Mouse (Mus musculus) Patski (cell line): ENCODE measurements around the gene Ireb2. TPM values are rescaled to one million over a fixed set of nuclear protein-coding genes. Genes with fewer than 3 reads are reported as not detected.
"Not testable (repeated sequence)": the region's sequence is repeated elsewhere in the genome, so short reads cannot be mapped to it uniquely, and the experiment has no call there.

Experiments used
- ATAC-seq: fragments of 100-300 bp; one replicate; pipeline ENCODE4 v1.8.0; 2021
- CTCF ChIA-PET: fragments of 350-600 bp; sonication (Branson Sonifier 250); formaldehyde crosslinking; loops from one replicate; lab custom pipeline; 2022; ENCODE audit warnings: inconsistent platforms; lab: Charles Lee
- POLR2A ChIA-PET: fragments of 350-600 bp; sonication (Branson Sonifier 250); formaldehyde crosslinking; loops from one replicate; lab custom pipeline; 2022; ENCODE audit warnings: antibody characterized with exemption, inconsistent platforms; lab: Charles Lee
- DNase-seq: peaks from one replicate; pipeline ENCODE4 v3.0.0-alpha.2; 2011; ENCODE audit warnings: low read depth, low spot score
- H3K27me3 ChIP-seq: fragments of 371-371 bp; one replicate; pipeline ENCODE4 v1.5.1; 2021
- CTCF ChIP-seq: fragments of 100-300 bp; IDR thresholded peaks from one replicate; pipeline ENCODE4 v1.5.1; 2021
- in situ Hi-C: fragments of 300-500 bp; cut with MboI; formaldehyde crosslinking; loops from 3 replicates; pipeline ENCODE4 v1.11.1; 2018; ENCODE audit warnings: low pct_unique_long_range_greater_than_20kb, mixed read lengths
- polyA plus RNA-seq: library from polyadenylated mRNA; unstranded; gene quantifications from one replicate; pipeline ENCODE4 v1.2.3, GENCODE M21; 2021

Ireb2 gene
- polyA plus RNA-seq = 41.8 TPM

DNA sequence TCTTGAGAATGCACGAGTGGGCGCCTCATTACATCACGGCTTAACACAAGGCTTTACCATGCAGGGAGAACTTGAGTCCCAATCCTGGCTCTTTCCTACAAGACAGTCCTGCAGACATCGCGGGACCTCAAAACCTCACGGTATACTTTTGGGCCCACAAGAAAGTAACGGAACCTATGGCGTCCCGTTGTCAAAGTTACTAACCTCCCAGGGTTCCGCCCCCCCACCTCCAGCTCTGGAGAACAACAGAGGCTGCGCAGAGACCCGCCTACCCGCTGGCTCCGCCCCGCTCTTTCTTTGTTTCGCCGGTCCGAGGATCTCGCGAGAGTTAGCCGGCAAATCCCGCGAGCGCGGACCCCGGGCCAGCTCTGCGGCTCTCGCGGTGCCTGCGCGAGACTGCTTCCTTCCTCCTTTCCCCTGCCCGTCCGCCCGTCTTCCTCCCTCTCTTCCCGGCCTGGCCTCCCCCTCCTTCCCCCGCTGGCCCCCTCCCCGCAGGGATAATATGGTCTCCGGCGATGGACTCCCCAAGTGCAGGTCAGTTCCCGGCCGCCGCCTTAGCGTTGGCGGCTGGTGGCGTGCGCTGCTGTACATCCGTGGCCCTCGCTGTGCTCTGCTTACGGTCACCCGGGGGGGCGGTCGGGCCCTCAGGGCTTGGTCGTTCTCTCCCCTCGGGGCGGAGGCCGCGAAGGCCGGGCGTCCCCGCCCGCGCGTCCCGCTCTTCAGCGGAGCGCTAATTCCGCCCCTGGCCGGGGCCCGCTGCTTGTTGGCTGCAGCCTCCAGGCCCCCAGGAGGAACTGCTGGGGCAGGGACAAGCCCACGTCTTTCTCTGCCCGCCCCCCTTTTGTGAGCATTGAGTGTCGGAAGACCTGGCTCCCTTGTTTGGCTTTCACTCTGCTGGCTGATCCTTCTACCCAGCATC is at the start of gene Ireb2:
TSS of gene Ireb2 (plus strand) at position 427 of the 919 bp plus-strand sequence.
- CTCF ChIA-PET = no interaction called here
- no peak for TF ChIP-seq CTCF
- DNase-seq = peak; percentile 86
- POLR2A ChIA-PET = no interaction called here
- ATAC-seq = peak; percentile 94
- in situ Hi-C loops = no loop called here
- H3K27me3 ChIP-seq = no peaks in the 10 kb centered on the region

DNA sequence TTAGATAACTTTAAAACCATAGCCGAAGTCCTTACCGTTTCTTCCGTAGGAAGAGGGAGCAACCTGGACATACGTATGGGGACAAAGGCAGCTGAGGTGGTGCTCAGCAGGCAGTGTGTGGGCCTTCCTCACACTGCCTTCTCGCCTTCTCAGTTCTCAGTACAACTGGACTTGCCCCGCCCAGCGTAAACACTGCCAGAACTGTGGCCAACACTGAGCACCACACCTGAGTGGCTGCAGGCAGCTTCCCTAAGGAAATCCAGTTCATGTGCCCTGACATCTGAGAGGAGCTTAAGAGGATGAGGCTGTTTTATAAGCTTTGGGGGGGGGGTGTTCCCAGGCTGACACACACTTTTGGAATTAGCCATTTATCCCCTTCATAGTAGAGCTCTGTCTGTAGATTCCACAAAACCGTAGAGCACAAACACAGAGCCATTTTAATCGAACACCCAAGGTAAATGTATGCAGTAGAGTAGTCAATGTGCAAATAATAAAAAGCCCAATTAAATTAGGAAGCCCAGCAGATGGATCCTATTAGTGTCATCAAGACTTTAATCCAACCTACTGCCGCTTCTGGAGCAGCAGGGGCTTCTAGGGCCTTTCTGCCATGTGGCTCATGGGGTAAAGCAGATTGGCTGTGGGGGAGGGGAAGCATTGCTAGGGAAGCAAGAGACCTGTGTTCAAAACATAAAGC is 46.9 kb upstream of the Ireb2 start:
- POLR2A ChIA-PET = interaction anchor here (0.6 to 0.7 kb wide), 2 partner anchors 86 to 92 kb away, joined by 3 to 4 read pairs; no protein-coding TSS in a partner anchor
- DNase-seq (no peak), ATAC-seq (no peak)
- TF ChIP-seq CTCF = no peak
- CTCF ChIA-PET = interaction anchor here (0.8 kb wide), 1 partner anchor 78 kb away, joined by 3 read pairs; no protein-coding TSS in a partner anchor
- in situ Hi-C loops = no loop called here
- no peaks in the 10 kb centered on the region for H3K27me3 ChIP-seq

DNA sequence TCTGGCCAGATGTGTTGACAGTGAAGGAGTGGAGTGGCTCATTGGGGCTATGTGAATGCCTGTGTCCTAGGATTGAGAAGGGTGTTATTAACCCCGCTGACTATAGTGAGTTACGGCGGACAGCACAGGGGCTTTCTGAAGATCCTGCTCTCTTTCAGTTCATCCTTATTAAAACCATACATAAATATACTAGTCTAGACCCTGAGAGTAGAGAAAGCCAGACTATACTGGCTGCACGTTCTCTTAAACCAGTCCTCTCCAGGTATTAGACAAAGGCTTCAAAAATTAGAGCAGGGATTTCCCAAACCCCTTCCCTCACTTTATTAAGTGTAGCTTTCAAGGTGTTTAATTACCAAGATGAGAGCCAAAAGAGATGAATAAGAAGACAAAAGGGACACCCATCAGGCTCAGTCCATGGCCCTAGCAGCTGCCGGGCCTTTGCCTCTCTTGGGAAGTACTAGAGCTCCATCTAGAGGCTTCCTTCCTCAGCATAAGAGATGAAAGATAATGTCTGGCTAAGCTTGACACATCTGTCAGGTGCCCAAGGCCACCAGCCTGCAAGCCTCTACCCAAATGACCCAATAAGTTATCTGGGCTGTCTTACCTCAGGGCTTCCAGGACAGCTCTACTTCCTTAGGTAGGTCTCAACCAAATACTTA is 42.0 kb upstream of the Ireb2 start:
- POLR2A ChIA-PET = interaction anchor here (0.8 kb wide), 1 partner anchor 87 kb away, joined by 5 read pairs; the partner anchor contains the start of gene Wdr61
- H3K27me3 ChIP-seq = no peaks in the 10 kb centered on the region
- CTCF ChIA-PET = interaction anchor here (0.6 to 6.2 kb wide), 11 partner anchors 8 to 91 kb away, joined by 3 to 64 read pairs (median 5); partner anchors contain the start of gene Wdr61
- ATAC-seq = peak; percentile 71
- in situ Hi-C loops = loop anchor here (5.0 kb wide), 1 partner anchor 84 kb away; no protein-coding TSS in a partner anchor
- peak; percentile 91 for TF ChIP-seq CTCF
- no peak for DNase-seq

DNA sequence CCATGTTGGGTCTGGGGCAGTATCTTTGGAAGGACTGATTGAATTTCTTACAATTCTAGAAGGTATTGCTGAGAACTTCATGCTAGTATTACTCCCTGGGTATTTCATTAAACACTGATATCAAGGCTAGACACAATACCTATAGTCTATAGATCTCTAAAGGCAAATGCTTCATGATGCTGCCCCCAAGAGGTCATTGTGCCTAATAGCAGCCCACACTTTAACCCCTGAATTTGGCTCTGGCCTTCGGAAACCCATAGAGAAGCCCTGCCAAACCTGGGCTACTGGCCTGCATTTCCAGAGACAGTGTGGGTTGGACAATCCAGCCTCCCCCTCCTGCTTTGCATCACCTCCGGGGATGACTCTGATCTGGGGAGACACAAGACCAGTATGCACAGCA is 33.8 kb upstream of the Ireb2 start:
- peaks cover 12% of the 10 kb centered on the region for H3K27me3 ChIP-seq

DNA sequence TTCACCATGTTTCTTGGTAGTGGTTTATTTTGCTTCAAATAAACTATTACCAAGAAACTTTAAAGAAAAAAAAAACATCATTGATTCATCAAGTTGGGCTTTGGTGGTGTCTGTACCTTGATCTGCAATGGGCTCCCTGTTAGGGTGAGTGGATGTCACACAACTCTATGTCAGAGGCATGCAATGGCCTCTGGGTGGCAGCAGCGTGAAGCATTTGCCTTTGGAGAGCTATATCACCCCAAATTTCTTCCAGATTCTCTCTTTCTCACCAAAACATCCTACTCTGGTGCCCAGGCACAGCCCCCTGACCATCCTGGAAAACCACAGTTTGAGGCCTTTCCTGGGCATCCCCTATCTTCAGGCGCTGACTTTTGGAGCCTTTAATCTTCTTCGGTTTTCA is 33.0 kb upstream of the Ireb2 start:
- DNase-seq (no peak), ATAC-seq (no peak)
- TF ChIP-seq CTCF = peak; percentile 87
- peaks cover 12% of the 10 kb centered on the region for H3K27me3 ChIP-seq
- ChIA-PET CTCF (interaction anchor here (1.0 to 1.7 kb wide), 2 partner anchors 13 to 55 kb away, joined by 3 to 5 read pairs; no protein-coding TSS in a partner anchor), POLR2A (no interaction called here)
- in situ Hi-C loops = loop anchor here (5.0 kb wide), 1 partner anchor 277 kb away; no protein-coding TSS in a partner anchor

More for the DNA sequence above, 33.8 kb upstream of the Ireb2 start:
- no peak for DNase-seq
- POLR2A ChIA-PET = interaction anchor here (0.7 kb wide), 1 partner anchor 747 kb away, joined by 3 read pairs; no protein-coding TSS in a partner anchor
- peak; percentile 43 for TF ChIP-seq CTCF
- ATAC-seq = no peak
- in situ Hi-C loops = loop anchor here (5.0 kb wide), 1 partner anchor 278 kb away; no protein-coding TSS in a partner anchor
- CTCF ChIA-PET = interaction anchor here (1.7 kb wide), 1 partner anchor 56 kb away, joined by 5 read pairs; no protein-coding TSS in a partner anchor

DNA sequence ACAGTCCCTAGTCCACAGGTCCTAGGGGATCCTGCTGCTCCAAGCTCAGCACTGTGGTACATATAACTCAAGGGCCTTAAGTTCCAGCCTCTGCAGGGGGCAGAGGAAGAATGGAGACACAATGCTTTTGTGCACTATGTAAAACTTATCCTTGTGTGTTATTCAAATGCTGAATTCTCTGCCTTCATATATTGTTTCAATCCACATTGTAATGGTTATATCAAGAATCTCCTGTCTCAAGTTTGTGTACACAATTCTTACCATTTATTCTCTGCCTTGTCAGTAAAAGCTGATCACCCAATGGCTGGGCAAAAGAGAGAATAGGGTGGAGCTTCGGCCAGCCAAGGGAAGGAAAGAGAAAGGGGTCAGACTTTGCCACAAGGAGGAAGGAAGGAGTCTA is 29.8 kb upstream of the Ireb2 start:
- peaks cover 2% of the 10 kb centered on the region for H3K27me3 ChIP-seq
- DNase-seq = no peak
- in situ Hi-C loops = loop anchor here (5.0 kb wide), 1 partner anchor 273 kb away; no protein-coding TSS in a partner anchor
- no peak for ATAC-seq
- ChIA-PET CTCF (no interaction called here), POLR2A (no interaction called here)
- no peak for TF ChIP-seq CTCF

DNA sequence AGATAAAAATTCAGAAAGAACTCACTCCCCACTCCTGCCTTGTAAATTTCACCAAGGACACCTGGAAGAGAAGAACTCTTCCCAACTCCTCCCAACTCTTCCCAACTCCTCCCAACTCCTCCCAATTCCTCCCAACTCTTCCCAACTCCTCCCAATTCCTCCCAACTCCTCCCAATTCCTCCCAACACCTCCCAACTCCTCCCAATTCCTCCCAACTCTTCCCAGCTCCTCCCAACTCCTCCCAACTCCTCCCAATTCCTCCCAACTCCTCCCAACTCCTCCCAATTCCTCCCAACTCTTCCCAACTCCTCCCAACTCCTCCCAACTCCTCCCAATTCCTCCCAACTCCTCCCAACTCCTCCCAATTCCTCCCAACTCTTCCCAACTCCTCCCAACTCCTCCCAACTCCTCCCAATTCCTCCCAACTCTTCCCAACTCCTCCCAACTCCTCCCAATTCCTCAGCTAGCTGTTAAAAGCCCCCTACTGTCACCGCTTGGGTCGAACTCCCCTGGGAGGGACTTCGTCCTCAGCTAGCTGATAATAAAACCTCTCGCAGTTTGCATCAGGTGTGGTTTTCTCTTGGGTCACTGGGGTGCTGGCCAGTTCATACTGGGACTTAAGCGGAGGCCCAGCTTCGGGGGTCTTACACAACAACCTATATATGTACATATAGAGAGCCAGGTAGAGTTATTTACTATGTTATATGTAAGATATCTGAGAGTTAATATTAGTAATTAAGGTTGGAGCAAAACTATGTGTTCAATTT is 27.5 kb upstream of the Ireb2 start:
- DNase-seq, H3K27me3 ChIP-seq, in situ Hi-C loops, ATAC-seq, POLR2A ChIA-PET: not testable (repeated sequence)
- CTCF ChIA-PET = interaction anchor here (1.0 to 1.5 kb wide), 2 partner anchors 31 to 274 kb away, joined by 3 read pairs; no protein-coding TSS in a partner anchor

DNA sequence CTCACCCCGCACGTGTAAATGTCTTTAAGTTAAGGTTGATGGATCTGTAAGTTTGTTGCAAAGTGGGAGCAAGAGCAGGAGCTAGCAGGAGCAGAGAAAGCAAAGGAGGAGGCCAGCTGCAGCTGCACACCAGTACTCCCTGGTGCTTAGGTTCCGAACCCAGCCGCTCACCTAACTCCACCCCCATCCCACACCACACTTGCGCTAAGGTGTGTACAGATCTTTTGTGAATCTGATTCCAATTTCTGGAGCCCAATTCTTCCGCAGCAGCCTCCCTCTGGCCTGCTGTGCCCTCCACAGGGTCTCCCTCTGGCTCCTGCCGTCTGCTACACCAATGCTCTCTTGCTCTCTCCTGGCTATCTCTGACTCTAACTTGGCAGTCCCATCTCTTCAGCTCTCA is 25.8 kb upstream of the Ireb2 start:
- H3K27me3 ChIP-seq = no peaks in the 10 kb centered on the region
- DNase-seq = no peak
- ChIA-PET POLR2A (no interaction called here), CTCF (no interaction called here)
- in situ Hi-C loops = no loop called here
- no peak for ATAC-seq
- no peak for TF ChIP-seq CTCF

DNA sequence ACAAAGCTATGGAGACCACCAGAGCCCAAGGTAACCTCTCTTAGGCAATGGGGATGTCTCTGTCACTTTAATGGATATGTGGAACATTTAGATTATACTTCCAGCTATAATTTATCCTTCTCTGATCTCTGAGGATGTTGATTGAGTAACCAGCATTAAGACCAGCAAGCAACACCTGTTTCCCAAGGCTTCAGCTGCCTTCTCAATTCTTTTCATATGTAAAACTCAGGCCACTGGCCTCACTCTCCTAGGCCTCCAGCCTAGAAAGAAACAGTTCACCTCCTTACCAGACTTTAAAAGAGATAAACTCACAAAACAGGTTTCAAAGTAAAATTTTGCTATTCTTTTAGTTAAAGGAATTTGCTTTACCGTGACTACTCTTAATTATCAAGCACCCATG is 23.4 kb upstream of the Ireb2 start:
- POLR2A ChIA-PET = no interaction called here
- ATAC-seq (no peak), DNase-seq (no peak)
- H3K27me3 ChIP-seq = no peaks in the 10 kb centered on the region
- CTCF ChIA-PET = interaction anchor here (1.0 to 1.8 kb wide), 2 partner anchors 18 to 50 kb away, joined by 3 to 6 read pairs; no protein-coding TSS in a partner anchor
- no peak for TF ChIP-seq CTCF
- in situ Hi-C loops = no loop called here
